Mouse (Mus musculus) layer of hippocampus, postnatal 14 days (tissue): ENCODE data around the gene Ifna4. TPM values are rescaled to one million over a fixed set of nuclear protein-coding genes. Genes with fewer than 3 reads are reported as not detected.

Experiments used
- DNase-seq, 2 experiments: peaks; one replicate each; pipeline ENCODE4 v3.0.0; 2021 to 2022; ENCODE audit warnings: low spot score in 2 of 2, mixed read lengths in 1 of 2
- total RNA-seq, 2 experiments: library from RNA; stranded (reverse); gene quantifications; 2 replicates each; pipeline ENCODE4 v1.2.3; 2021

The Ifna4 gene
- total RNA-seq, 2 experiments from 2014 or later, result not detected

GRCm38 (mm10) chr4:88865011-88865569 is 23.4 kb downstream of the Ifna4 start:
- DNase-seq, result no peak

DNA sequence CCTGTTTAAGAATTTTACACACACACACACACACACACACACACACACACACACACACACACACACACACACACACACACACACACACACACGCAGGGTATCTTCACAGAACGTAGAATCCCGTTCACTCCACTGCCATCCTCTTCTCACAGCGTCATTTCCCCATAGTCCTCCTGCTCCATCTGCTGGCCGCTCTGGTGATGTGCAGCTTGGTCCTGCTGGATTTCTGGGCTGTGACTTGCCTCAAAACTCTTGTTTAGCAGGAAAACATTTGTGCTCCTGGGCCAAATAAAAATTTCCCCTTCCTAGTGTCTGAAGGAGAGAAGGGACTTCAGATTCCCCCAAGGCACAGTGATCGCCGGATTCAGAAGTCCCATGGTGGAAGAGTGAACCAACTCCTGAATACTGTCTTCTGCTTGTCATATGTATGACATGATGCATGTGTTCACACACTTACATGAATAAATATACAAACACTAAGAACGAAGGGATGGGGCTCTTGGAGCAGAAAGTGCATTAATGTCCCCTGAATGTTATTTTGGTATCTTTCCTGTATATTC is 25.8 kb downstream of the Ifna4 start:
- DNase-seq, result peak; percentile 72 to 74

GRCm38 (mm10) chr4:88867926-88868911 is 26.6 kb downstream of the Ifna4 start:
- DNase-seq, result peak in 1 of 2 experiments; percentile 3

DNA sequence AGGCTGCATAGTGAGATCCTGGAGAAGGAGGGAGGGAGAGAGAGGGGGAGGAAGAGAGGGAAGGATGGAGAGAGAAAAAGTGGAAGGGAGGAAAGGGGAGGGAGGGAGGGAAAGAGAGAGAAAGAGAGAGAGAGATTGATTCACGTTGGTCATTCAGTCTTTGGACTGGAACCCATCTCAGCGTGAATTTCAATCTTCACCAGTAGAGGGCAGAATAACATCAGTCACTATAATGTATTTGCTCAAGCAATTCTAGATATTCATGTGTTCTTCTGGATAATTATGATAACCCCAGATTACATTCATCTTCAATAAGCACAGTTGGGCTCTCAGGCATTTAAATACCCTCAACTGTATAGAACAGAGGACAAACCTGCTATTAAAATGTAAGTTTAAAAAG is 31.0 kb downstream of the Ifna4 start:
- peak in 1 of 2 experiments; percentile 67 for DNase-seq

DNA sequence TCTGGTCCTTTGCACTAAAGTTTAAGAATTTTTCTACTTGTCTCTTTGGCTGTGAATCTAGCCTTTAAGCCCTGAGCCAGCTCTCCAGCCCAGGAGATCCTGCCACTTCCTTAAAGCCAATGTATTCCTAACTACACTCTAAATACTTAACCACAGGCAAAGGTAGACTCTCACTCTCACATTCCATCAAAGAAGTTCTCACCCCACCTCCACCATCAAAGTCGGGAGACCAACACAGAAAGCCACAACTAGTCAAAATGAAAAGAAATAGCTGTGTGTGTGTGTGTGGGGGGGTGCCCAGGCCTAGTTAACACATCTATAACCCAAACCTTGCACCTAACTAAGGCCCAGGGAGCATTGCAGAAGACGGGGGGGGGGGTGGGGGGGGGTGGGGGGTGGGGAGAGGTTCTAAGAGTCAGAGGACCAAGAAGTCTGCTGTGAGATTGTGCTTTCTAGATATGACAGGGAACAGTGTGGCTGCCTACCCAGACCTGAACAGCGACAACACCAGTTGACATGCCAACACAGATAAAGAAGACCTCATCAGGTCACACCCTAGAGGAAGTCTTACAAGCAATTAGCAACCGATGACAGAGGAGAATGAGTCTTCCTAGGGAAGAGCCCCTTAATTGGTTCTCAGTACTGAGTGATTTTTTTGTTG is 33.9 kb downstream of the Ifna4 start:
- no peak for DNase-seq

- DNase-seq, result no peak
Measured at GRCm38 (mm10) chr4:88876520-88876919, 34.9 kb downstream of the Ifna4 start.

DNA sequence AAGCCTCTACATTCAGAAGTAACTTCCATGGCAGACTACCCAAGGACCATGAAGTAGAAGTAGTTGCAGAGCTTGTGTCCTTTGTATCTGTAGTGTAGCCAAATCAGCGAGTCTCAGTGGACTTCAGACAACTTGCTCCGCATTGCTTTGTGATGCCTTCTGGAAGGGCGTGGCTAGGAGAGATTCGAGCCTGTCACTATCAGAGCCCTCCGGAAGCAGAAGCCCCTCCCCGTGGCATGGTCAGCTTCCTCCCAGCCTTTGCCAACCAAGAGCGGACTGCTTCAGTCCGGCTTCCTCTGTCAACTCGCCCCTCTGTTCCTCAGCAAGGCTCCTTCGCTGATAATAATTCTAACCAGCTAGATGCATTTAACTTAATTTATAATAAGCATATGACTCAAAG is 36.6 kb downstream of the Ifna4 start:
- DNase-seq, result no peak

- DNase-seq, result no peak
Measured at GRCm38 (mm10) chr4:88878772-88879171, 37.1 kb downstream of the Ifna4 start.

- DNase-seq, result no peak
Measured at GRCm38 (mm10) chr4:88880101-88880500, 38.4 kb downstream of the Ifna4 start, which contains the start of gene Ifne. Gene Ifne, minus strand, starts transcription at chr4:88880201.

DNA sequence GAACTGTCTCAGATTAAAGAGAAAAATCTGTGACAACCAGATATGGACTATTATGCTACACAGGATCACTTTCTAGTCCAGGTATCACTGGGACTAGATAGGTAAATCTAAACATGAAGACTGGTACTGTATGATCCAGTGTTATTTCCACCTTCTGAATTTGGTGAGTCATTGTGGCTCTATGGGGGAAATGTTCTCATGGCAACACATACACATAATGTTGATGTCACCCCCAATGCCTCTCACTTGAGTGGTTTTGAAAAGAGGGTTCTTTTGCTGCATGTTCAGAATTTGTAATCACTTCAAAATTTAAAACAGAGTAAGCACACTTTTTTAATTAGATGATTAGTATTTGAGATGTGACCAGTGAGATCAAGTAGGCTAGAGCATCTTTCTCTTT is 46.6 kb downstream of the Ifna4 start:
- DNase-seq, result no peak

Other genes starting within 250 kb of the Ifna4 start
- not detected for gene Ifna9, start 249.5 kb upstream of the Ifna4 start, total RNA-seq
- gene Ifna12, start 238.5 kb upstream of the Ifna4 start, total RNA-seq, result not detected
- gene C87499, start 207.4 kb upstream of the Ifna4 start, total RNA-seq, result not detected
- gene Ifna13, start 197.4 kb upstream of the Ifna4 start, total RNA-seq, result not detected
- not detected for gene Ifna16, start 164.9 kb upstream of the Ifna4 start, total RNA-seq
- not detected for gene Ifna2, start 157.9 kb upstream of the Ifna4 start, total RNA-seq
- not detected for gene Ifnab, start 150.5 kb upstream of the Ifna4 start, total RNA-seq
- gene Gm26566, start 120.1 kb upstream of the Ifna4 start, total RNA-seq, result 1 to 10 TPM; 1.1 to 2.1 TPM
- 100 to 1,000 TPM; 105 to 106 TPM for gene Klhl9, start 119.4 kb upstream of the Ifna4 start, total RNA-seq
- not detected for gene Gm13271, start 87.0 kb upstream of the Ifna4 start, total RNA-seq
- gene Gm13283, start 81.7 kb upstream of the Ifna4 start, total RNA-seq, result not detected
- gene Gm13290, start 68.0 kb upstream of the Ifna4 start, total RNA-seq, result not detected
- gene Gm13289, start 64.9 kb upstream of the Ifna4 start, total RNA-seq, result not detected
- not detected for gene Gm13272, start 62.0 kb upstream of the Ifna4 start, total RNA-seq
- not detected for gene Ifnz, start 59.7 kb upstream of the Ifna4 start, total RNA-seq
- gene Gm13276, start 56.2 kb upstream of the Ifna4 start, total RNA-seq, result not detected
- not detected for gene Gm13277, start 53.2 kb upstream of the Ifna4 start, total RNA-seq
- not detected for gene Gm13278, start 50.3 kb upstream of the Ifna4 start, total RNA-seq
- not detected for gene Gm13275, start 47.4 kb upstream of the Ifna4 start, total RNA-seq
- not detected for gene Gm13279, start 44.5 kb upstream of the Ifna4 start, total RNA-seq
- not detected for gene Gm13285, start 42.2 kb upstream of the Ifna4 start, total RNA-seq
- gene Gm13287, start 38.6 kb upstream of the Ifna4 start, total RNA-seq, result not detected
- gene Gm13288, start 36.3 kb upstream of the Ifna4 start, total RNA-seq, result not detected
- gene Ifna7, start 25.6 kb upstream of the Ifna4 start, total RNA-seq, result not detected
- gene Ifna11, start 21.9 kb upstream of the Ifna4 start, total RNA-seq, result not detected
- not detected for gene Ifna6, start 14.4 kb upstream of the Ifna4 start, total RNA-seq
- gene Ifna5, start 6.3 kb upstream of the Ifna4 start, total RNA-seq, result not detected
- gene Ifna1, start 8.2 kb downstream of the Ifna4 start, total RNA-seq, result not detected
- gene Ifne, start 38.3 kb downstream of the Ifna4 start, total RNA-seq, result not detected